Mouse (Mus musculus) liver, embryonic 14 days (tissue): ENCODE data around the gene 1700020A23Rik. TPM values are rescaled to one million over a fixed set of nuclear protein-coding genes. Genes with fewer than 3 reads are reported as not detected.

Experiments
- polyA plus RNA-seq: library from polyadenylated mRNA; depleted of rRNA; stranded (reverse); fragments of >200 nt; gene quantifications from 2 replicates; pipeline ENCODE4 v1.2.3, GENCODE M21; 2012; rRNA removed

Gene 1700020A23Rik
- not detected in 2 replicates for polyA plus RNA-seq

GRCm38 (mm10) chr2:130404939-130405338 is at the start of gene 1700020A23Rik, which contains the start of gene Gm28372:
TSS of gene 1700020A23Rik (plus strand) at chr2:130405259.
TSS of gene Gm28372 (plus strand) at chr2:130405239.

GRCm38 (mm10) chr2:130397186-130397985 is 7.7 kb upstream of the 1700020A23Rik start, which contains the start of gene Cpxm1:
TSS of gene Cpxm1 (minus strand) at chr2:130397574.

GRCm38 (mm10) chr2:130406178-130406577 is 1.1 kb downstream of the 1700020A23Rik start, which contains the start of gene Tmem239:
TSS of gene Tmem239 (plus strand) at chr2:130406478.

GRCm38 (mm10) chr2:130424126-130424853 is 19.2 kb downstream of the 1700020A23Rik start, which contains the start of the genes Vps16 and Pced1a:
TSS of gene Vps16 (plus strand) at chr2:130424339.
TSS of gene Pced1a (minus strand) at chr2:130424701.

GRCm38 (mm10) chr2:130449794-130450433 is 44.9 kb downstream of the 1700020A23Rik start, which contains the start of gene Ptpra:
TSS of gene Ptpra (plus strand) at chr2:130450278.

Other genes with a start within 250 kb of the 1700020A23Rik start
- 162 and 198 TPM in 2 replicates for gene Snrpb, start 225.9 kb upstream of the 1700020A23Rik start, polyA plus RNA-seq
- not detected in 2 replicates for gene Tmc2, start 210.1 kb upstream of the 1700020A23Rik start, polyA plus RNA-seq
- 212 and 238 TPM in 2 replicates for gene Nop56, start 130.8 kb upstream of the 1700020A23Rik start, polyA plus RNA-seq
- gene Idh3b, start 120.7 kb upstream of the 1700020A23Rik start, polyA plus RNA-seq, result 98.3 and 110 TPM in 2 replicates
- 0.28 and 0.41 TPM in 2 replicates for gene Ebf4, start 110.1 kb upstream of the 1700020A23Rik start, polyA plus RNA-seq
- gene Cpxm1, start 7.7 kb upstream of the 1700020A23Rik start, polyA plus RNA-seq, result 2.1 and 2.8 TPM in 2 replicates
- not detected in 2 replicates for gene Gm28372, start within 50 bp of the 1700020A23Rik start, polyA plus RNA-seq
- not detected in 2 replicates for gene Tmem239, start 1.2 kb downstream of the 1700020A23Rik start, polyA plus RNA-seq
- 37.3 and 44.0 TPM in 2 replicates for gene Vps16, start 19.1 kb downstream of the 1700020A23Rik start, polyA plus RNA-seq
- 5.0 TPM in 2 replicates for gene Pced1a, start 19.4 kb downstream of the 1700020A23Rik start, polyA plus RNA-seq
- 18.8 and 20.1 TPM in 2 replicates for gene Ptpra, start 45.0 kb downstream of the 1700020A23Rik start, polyA plus RNA-seq
- 23.9 and 25.5 TPM in 2 replicates for gene Mrps26, start 158.5 kb downstream of the 1700020A23Rik start, polyA plus RNA-seq
- not detected in 2 replicates for gene Oxt, start 170.9 kb downstream of the 1700020A23Rik start, polyA plus RNA-seq
- not detected in 2 replicates for gene Avp, start 177.3 kb downstream of the 1700020A23Rik start, polyA plus RNA-seq
- 3.6 and 4.4 TPM in 2 replicates for gene Fastkd5, start 224.8 kb downstream of the 1700020A23Rik start, polyA plus RNA-seq
- 3.0 and 3.2 TPM in 2 replicates for gene Ubox5, start 224.8 kb downstream of the 1700020A23Rik start, polyA plus RNA-seq
- 2.0 and 2.1 TPM in 2 replicates for gene Lzts3, start 237.5 kb downstream of the 1700020A23Rik start, polyA plus RNA-seq